Mouse (Mus musculus) gastrocnemius, postnatal 36 days (tissue): ENCODE measurements around the gene Glra3. TPM values are rescaled to one million over a fixed set of nuclear protein-coding genes. Genes with fewer than 3 reads are reported as not detected.
A peak's percentile ranks its signal among the peaks of the same experiment; 100 is the strongest.

Experiments
- DNase-seq, 2 experiments: peaks; one replicate each; pipeline ENCODE4 v3.0.0; 2022
- intact Hi-C: fragments of 180-260 bp; cut with DNase I; formaldehyde crosslinking; loops from one replicate; pipeline ENCODE4 v1.15.1; 2025
- long read RNA-seq, 2 experiments: library from polyadenylated mRNA; stranded (forward); transcript quantifications; one replicate each; pipeline ENCODE4 v2.0.0; 2021
- total RNA-seq, 2 experiments: library from RNA; stranded (reverse); gene quantifications; 2 replicates each; pipeline ENCODE4 v1.2.3; 2021

Gene Glra3
- total RNA-seq = not detected
- long read RNA-seq, experiment 1 = 0 reads
- long read RNA-seq, experiment 2 = 0 reads

- intact Hi-C loops = no loop called here
- no peak for DNase-seq
These were observed at the start of gene Glra3 for GRCm38 (mm10) chr8:55939870-55940525. Gene Glra3, plus strand, starts transcription at chr8:55940460.

DNA sequence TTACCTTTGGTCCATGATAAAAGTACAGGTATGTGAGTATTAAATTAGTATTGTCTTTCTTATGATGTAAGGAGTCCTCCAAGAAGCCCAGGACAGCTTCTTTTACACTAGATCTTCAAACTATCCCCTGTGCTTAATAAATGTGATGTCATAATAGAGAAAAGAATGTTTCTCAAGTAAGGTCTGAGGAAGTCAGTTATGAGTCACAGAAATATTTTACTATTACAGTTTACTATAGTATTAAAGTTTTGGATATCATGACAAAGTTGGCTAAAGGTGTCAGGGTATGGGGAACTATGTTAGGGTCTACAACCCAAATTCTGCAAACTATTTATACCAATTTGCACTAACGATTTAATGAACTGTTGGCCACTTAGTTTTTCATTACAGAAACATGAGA lies 33.4 kb upstream of the Glra3 start, which contains the start of gene Adam29:
Gene Adam29 (minus strand): TSS at position 101 of the 400 bp plus-strand sequence.
- intact Hi-C loops = no loop called here
- DNase-seq = no peak

GRCm38 (mm10) chr8:55940526-55940880 lies 243 bp downstream of the Glra3 start:
- intact Hi-C loops = no loop called here

GRCm38 (mm10) chr8:55964759-55965320 lies 24.6 kb downstream of the Glra3 start:
- intact Hi-C loops = no loop called here

More at GRCm38 (mm10) chr8:55940526-55940880, 243 bp downstream of the Glra3 start:
- DNase-seq = no peak

GRCm38 (mm10) chr8:55997859-55998258 lies 57.6 kb downstream of the Glra3 start:
- intact Hi-C loops = no loop called here
- no peak for DNase-seq

More at GRCm38 (mm10) chr8:55964759-55965320, 24.6 kb downstream of the Glra3 start:
- DNase-seq = no peak

DNA sequence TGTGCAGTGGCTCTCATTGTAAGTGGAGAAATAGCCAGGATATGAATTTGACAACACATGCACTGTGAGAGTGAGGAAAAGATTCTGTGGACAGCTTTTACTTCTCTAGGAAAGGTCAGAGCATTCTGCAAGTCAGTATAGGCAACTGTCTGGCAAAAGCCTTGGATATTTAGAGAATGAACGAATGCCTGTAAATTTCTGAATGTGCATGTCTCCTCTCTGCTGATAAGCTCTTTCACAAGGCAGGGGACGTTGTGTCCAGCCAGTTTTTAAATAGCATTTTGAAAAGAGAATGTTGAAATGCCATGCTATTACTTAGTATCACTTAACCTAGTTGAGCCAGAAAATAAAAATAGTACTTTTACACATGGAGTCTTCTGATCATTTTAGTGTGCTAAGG lies 114.1 kb downstream of the Glra3 start:
- no peak for DNase-seq
- intact Hi-C loops = no loop called here

- intact Hi-C loops = loop anchor here (2.0 kb wide), 1 partner anchor 424 kb away; no protein-coding TSS in a partner anchor
- DNase-seq = peak; percentile 17 to 27
These were observed 122.8 kb downstream of the Glra3 start for GRCm38 (mm10) chr8:56063081-56063480.

DNA sequence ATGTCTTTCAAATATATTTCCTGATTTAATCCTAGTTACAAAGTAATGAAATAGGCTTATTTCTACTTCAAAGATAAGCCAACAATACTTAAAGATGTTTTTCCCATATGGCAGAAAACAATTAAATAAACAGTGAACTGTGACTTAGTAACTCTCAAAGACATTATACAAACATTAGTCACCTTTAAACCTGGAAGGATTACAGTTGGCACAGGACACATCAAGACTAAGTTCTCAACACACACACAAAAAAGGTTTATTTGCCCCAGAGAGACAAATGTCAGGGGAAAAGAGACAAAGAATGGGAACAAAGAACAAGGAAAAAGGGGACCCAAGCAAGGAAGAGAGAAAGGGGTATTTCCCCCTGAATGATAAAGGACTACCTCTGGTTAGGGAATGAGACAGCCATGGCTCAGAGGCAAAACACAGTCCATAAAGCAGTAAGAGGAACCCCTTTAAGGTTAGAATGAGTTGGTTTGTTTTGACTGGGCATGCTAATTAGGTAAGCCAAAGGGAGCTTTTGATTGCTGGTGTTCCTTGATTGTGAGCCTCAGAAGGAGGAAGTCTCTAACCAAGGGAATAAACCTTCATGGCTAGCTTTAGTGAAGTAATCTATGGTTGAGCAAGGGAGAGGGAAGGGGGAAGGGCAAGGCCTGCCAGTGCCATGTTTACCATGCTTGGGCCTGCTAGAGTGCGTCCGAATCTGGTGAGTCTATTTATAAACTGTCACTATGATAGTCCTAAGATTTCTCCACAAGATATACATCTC lies 130.4 kb downstream of the Glra3 start:
- no peak for DNase-seq
- intact Hi-C loops = no loop called here

DNA sequence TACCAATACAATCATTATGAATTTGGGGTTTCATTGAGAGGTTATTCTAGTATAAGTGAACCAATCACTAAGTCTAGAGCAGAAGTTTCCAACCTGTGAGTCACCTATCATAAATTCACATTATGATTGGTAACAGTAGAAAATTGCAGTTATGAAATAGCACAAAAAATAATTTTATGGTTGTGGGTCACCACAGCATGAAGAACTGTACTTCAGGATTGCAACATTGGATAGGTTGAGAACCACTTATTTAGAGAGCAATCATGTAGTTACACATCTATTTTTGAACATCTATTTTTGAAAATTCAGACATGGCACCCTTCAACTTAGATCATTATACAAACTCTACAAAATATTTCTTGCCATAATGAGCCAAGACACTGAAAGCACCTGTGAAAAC lies 143.4 kb downstream of the Glra3 start:
- DNase-seq = no peak
- intact Hi-C loops = no loop called here

DNA sequence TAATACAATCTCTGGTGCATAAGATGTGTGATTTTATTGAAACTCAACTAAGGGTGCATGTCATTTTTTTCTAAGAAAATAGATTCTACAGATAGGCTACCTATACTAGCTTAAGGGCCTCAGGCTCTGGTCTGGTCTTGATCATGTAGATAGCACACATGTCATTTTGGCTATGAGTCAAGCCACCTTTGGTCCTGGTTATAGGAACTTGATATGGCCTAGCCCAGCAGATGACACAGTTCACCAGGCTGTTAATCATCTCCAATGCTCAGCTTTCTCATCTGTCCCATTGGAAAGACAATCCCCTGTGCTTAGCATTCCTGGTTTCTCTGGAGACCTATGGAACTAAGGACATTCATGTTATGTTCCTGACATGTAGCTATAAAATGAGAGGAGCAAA lies 154.1 kb downstream of the Glra3 start:
- no peak for DNase-seq
- intact Hi-C loops = no loop called here

DNA sequence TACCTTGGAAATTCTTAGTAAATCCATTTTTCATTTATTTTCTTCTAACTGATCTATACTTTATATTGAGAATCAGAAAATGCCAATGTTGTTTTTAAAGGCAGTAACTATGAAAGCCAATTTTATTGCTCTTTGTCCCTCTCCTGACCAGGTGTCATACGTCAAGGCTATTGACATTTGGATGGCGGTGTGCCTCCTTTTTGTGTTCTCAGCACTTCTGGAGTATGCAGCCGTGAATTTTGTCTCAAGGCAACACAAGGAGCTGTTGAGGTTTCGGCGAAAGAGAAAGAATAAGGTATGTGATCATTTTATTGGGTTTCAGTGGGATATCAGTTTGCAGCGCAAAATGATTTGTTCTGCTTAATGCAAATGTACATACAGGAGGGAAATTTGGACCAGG lies 170.0 kb downstream of the Glra3 start:
- intact Hi-C loops = no loop called here

DNA sequence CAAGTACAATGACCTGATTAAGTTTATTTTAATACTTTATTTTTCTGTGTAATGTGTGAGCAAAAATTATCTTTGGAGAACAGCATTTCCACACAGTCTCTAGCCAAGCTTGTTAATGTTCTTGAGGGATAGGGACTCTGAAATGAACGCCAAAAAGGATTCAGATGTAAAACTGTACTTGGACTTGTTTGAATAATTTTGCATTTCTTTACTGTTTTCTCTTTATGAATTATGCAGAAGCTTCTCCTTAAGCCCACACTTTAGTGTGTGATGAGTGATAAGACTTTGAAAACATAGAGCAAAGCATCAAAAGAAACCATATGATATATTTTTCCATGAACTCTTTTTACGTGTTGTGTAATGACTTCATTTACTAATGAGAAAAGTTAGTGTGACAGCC lies 189.1 kb downstream of the Glra3 start:
- DNase-seq = no peak
- intact Hi-C loops = no loop called here

More for the DNA sequence above, 170.0 kb downstream of the Glra3 start:
- DNase-seq = no peak

- intact Hi-C loops = no loop called here
- DNase-seq = no peak
These were observed 210.4 kb downstream of the Glra3 start for GRCm38 (mm10) chr8:56150697-56151096.

GRCm38 (mm10) chr8:56151574-56151973 lies 211.3 kb downstream of the Glra3 start:
- intact Hi-C loops = no loop called here
- no peak for DNase-seq

DNA sequence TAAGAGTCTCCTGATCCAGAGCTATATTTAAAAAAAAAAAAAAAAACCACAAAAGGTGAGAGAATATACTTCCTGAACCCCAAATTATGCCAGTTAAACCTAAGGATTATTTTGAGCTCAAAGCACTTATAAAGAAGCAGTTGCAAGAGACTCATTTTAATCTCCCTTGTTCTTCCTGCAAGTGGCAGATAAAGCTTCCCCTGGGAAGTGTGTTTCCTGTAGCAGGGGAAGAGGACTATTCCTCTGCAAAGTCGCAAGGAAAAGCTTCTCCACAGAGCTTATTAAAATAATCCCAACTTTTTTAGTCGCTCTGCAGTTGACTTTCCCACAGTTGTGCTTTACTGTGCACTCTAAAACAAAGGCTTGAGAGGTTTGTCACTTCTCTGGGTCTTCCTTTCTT lies 218.7 kb downstream of the Glra3 start:
- no peak for DNase-seq
- intact Hi-C loops = no loop called here

Other genes starting within 250 kb of the Glra3 start
- not detected for gene Adam29, start 33.5 kb upstream of the Glra3 start, total RNA-seq